Mouse (Mus musculus) embryonic facial prominence, embryonic 14.5 days (tissue): ENCODE results near the gene Slc9a2. TPM values are rescaled to one million over a fixed set of nuclear protein-coding genes. Genes with fewer than 3 reads are reported as not detected.

Experiments used
- ATAC-seq: fragments of 200-750 bp; cut with Nextera tagmentation; 2 replicates; pipeline ENCODE4 v1.8.0; 2017; ENCODE audit warnings: low read depth, moderate number of reproducible peaks, moderate TSS enrichment
- DNase-seq: peaks from one replicate; pipeline ENCODE4 v3.0.0-alpha.2; 2015; ENCODE audit warnings: low spot score
- H3K27ac ChIP-seq: fragments of 300-500 bp; sonication (generic); replicated peaks from 2 replicates; pipeline ENCODE4 v1.5.1; 2014; ENCODE audit warnings: low read depth, mild to moderate bottlenecking, low read length, moderate library complexity
- H3K27me3 ChIP-seq: fragments of 300-500 bp; sonication (generic); replicated peaks from 2 replicates; pipeline ENCODE4 v1.6.1; 2014; ENCODE audit warnings: low read length; ENCODE audit not compliant: control insufficient read depth, insufficient read depth
- H3K36me3 ChIP-seq: fragments of 300-500 bp; sonication (generic); 2 replicates; pipeline ENCODE4 v1.6.1; 2014; ENCODE audit warnings: low read length, mixed read lengths; ENCODE audit not compliant: control insufficient read depth, insufficient read depth
- H3K4me1 ChIP-seq: fragments of 300-500 bp; sonication (generic); 2 replicates; pipeline ENCODE4 v1.6.1; 2014; ENCODE audit warnings: antibody characterized with exemption, low read length; ENCODE audit not compliant: control insufficient read depth, insufficient read depth
- H3K4me2 ChIP-seq: fragments of 300-500 bp; sonication (generic); 2 replicates; pipeline ENCODE4 v1.6.1; 2014; ENCODE audit warnings: low read depth, mild to moderate bottlenecking, low read length, moderate library complexity, mixed read lengths
- H3K4me3 ChIP-seq: fragments of 300-500 bp; sonication (generic); 2 replicates; pipeline ENCODE4 v1.5.1; 2014; ENCODE audit warnings: low read depth, mild to moderate bottlenecking, low read length
- H3K9ac ChIP-seq: fragments of 300-500 bp; sonication (generic); 2 replicates; pipeline ENCODE4 v1.6.1; 2014; ENCODE audit warnings: low read depth, mild to moderate bottlenecking, low read length, moderate library complexity, mixed read lengths
- H3K9me3 ChIP-seq: fragments of 300-500 bp; sonication (generic); 2 replicates; pipeline ENCODE4 v1.6.1; 2016; ENCODE audit warnings: low read length; ENCODE audit not compliant: control insufficient read depth
- WGBS: fragments of 180-500 bp; shearing (Covaris S2); extraction: QIAGEN DNeasy Blood & Tissue Kit; methylation state at CpG from one replicate; pipeline ENCODE4 v1.1.7; 2014; 5-methylcytosine and 5-hydroxymethylcytosine counted together
- polyA plus RNA-seq: library from polyadenylated mRNA; unstranded; fragments of >200 nt; fragmentation: Nextera tagmentation; extraction: Ambion mirVana; gene quantifications from 2 replicates; pipeline ENCODE4 v1.2.1, GENCODE M21; 2014

Gene Slc9a2
- polyA plus RNA-seq, 1 experiment from 2014 or later: 2.3 TPM

GRCm38 (mm10) chr1:40681699-40682510 lies 1.5 kb downstream of the Slc9a2 start:
- no peaks in the 10 kb centered on the region for H3K9me3 ChIP-seq
- peak; percentile 65; the same call in 1 of the 2 replicates for ATAC-seq
- peak overlapping the region; percentile 60 for H3K9ac ChIP-seq
- peak; percentile 19 for DNase-seq
- no peak overlapping the region for H3K27ac ChIP-seq
- WGBS: 6% methylated on average over 33 of the region's 44 CpGs
- H3K4me2 ChIP-seq: peak overlapping the region; percentile 100
- H3K4me1 ChIP-seq: no peaks in the 10 kb centered on the region; the same call in 1 of the 2 replicates
- peaks cover 58% of the 10 kb centered on the region for H3K27me3 ChIP-seq
- H3K4me3 ChIP-seq: peak overlapping the region; percentile 65
- no peaks in the 10 kb centered on the region for H3K36me3 ChIP-seq

- H3K4me3 ChIP-seq: no peak overlapping the region
- no peaks in the 10 kb centered on the region for H3K4me1 ChIP-seq
- ATAC-seq (no peak), DNase-seq (no peak)
- no peaks in the 10 kb centered on the region for H3K9me3 ChIP-seq
- no peaks in the 10 kb centered on the region for H3K36me3 ChIP-seq
- H3K4me2 ChIP-seq: no peak overlapping the region
- H3K27me3 ChIP-seq: no peaks in the 10 kb centered on the region
- WGBS: 85% methylated on average over 13 of the region's 13 CpGs
- no peak overlapping the region for H3K9ac ChIP-seq
- no peak overlapping the region for H3K27ac ChIP-seq
Observed at GRCm38 (mm10) chr1:40694296-40694695, 13.9 kb downstream of the Slc9a2 start.

- Histone ChIP-seq H3K4me1 (no peaks in the 10 kb centered on the region), H3K4me2 (no peak overlapping the region), H3K4me3 (no peak overlapping the region), H3K9ac (no peak overlapping the region), H3K27ac (no peak overlapping the region), H3K9me3 (no peaks in the 10 kb centered on the region), H3K27me3 (no peaks in the 10 kb centered on the region), H3K36me3 (no peaks in the 10 kb centered on the region)
- WGBS: 86% methylated on average over 3 of the region's 3 CpGs
- DNase-seq (no peak), ATAC-seq (no peak)
Observed at GRCm38 (mm10) chr1:40696436-40696835, 16.1 kb downstream of the Slc9a2 start.

GRCm38 (mm10) chr1:40705099-40705498 lies 24.7 kb downstream of the Slc9a2 start:
- H3K4me1 ChIP-seq: no peaks in the 10 kb centered on the region
- no peak overlapping the region for H3K9ac ChIP-seq
- WGBS: 82% methylated on average over 4 of the region's 4 CpGs
- no peak for ATAC-seq
- no peaks in the 10 kb centered on the region for H3K36me3 ChIP-seq
- H3K27me3 ChIP-seq: no peaks in the 10 kb centered on the region
- no peak overlapping the region for H3K4me2 ChIP-seq
- DNase-seq: no peak
- no peaks in the 10 kb centered on the region for H3K9me3 ChIP-seq
- H3K27ac ChIP-seq: no peak overlapping the region
- no peak overlapping the region for H3K4me3 ChIP-seq

GRCm38 (mm10) chr1:40714950-40715349 lies 34.6 kb downstream of the Slc9a2 start:
- Histone ChIP-seq H3K4me2 (no peak overlapping the region), H3K4me1 (no peaks in the 10 kb centered on the region), H3K27me3 (no peaks in the 10 kb centered on the region), H3K36me3 (no peaks in the 10 kb centered on the region), H3K9ac (no peak overlapping the region), H3K27ac (no peak overlapping the region), H3K4me3 (no peak overlapping the region), H3K9me3 (no peaks in the 10 kb centered on the region)
- 81% methylated on average over 9 of the region's 9 CpGs for WGBS
- DNase-seq: no peak
- no peak for ATAC-seq

- Histone ChIP-seq H3K9ac (no peak overlapping the region), H3K36me3 (no peaks in the 10 kb centered on the region), H3K4me3 (no peak overlapping the region), H3K27ac (no peak overlapping the region), H3K27me3 (no peaks in the 10 kb centered on the region), H3K4me1 (no peaks in the 10 kb centered on the region; the same call in 1 of the 2 replicates), H3K4me2 (no peak overlapping the region), H3K9me3 (no peaks in the 10 kb centered on the region)
- no peak for ATAC-seq
- no peak for DNase-seq
- 82% methylated on average over 10 of the region's 10 CpGs for WGBS
Observed at GRCm38 (mm10) chr1:40726051-40726450, 45.7 kb downstream of the Slc9a2 start.

GRCm38 (mm10) chr1:40727404-40727803 lies 47.0 kb downstream of the Slc9a2 start:
- Histone ChIP-seq H3K9ac (no peak overlapping the region), H3K4me1 (no peaks in the 10 kb centered on the region; the same call in 1 of the 2 replicates), H3K27me3 (no peaks in the 10 kb centered on the region), H3K4me3 (no peak overlapping the region), H3K4me2 (no peak overlapping the region), H3K9me3 (no peaks in the 10 kb centered on the region), H3K27ac (no peak overlapping the region), H3K36me3 (no peaks in the 10 kb centered on the region)
- ATAC-seq (no peak), DNase-seq (no peak)
- WGBS: 72% methylated on average over 7 of the region's 7 CpGs

- no peaks in the 10 kb centered on the region for H3K27me3 ChIP-seq
- no peak for DNase-seq
- no peak overlapping the region for H3K9ac ChIP-seq
- ATAC-seq: no peak
- H3K4me1 ChIP-seq: no peaks in the 10 kb centered on the region; the same call in 1 of the 2 replicates
- no peak overlapping the region for H3K27ac ChIP-seq
- no peak overlapping the region for H3K4me2 ChIP-seq
- H3K9me3 ChIP-seq: no peaks in the 10 kb centered on the region
- WGBS: 94% methylated on average over 1 of the region's 1 CpGs
- H3K36me3 ChIP-seq: no peaks in the 10 kb centered on the region
- no peak overlapping the region for H3K4me3 ChIP-seq
Observed at GRCm38 (mm10) chr1:40728636-40729035, 48.3 kb downstream of the Slc9a2 start.

GRCm38 (mm10) chr1:40737671-40738070 lies 57.3 kb downstream of the Slc9a2 start:
- Histone ChIP-seq H3K9ac (no peak overlapping the region), H3K4me3 (no peak overlapping the region)

More at GRCm38 (mm10) chr1:40737671-40738070, 57.3 kb downstream of the Slc9a2 start:
- 83% methylated on average over 8 of the region's 8 CpGs for WGBS
- Histone ChIP-seq H3K36me3 (no peaks in the 10 kb centered on the region), H3K4me2 (no peak overlapping the region), H3K27me3 (no peaks in the 10 kb centered on the region), H3K27ac (no peak overlapping the region), H3K9me3 (no peaks in the 10 kb centered on the region), H3K4me1 (no peaks in the 10 kb centered on the region)
- DNase-seq: no peak
- no peak for ATAC-seq
